Mouse (Mus musculus) neural tube, embryonic 15.5 days (tissue): ENCODE results near the gene Fgd2. TPM values are rescaled to one million over a fixed set of nuclear protein-coding genes. Genes with fewer than 3 reads are reported as not detected.

Experiments used
- ATAC-seq: fragments of 200-750 bp; cut with Nextera tagmentation; 2 replicates; pipeline ENCODE4 v1.8.0; 2017; ENCODE audit warnings: mild to moderate bottlenecking, moderate TSS enrichment, moderate library complexity; ENCODE audit not compliant: low FRiP score
- H3K27ac ChIP-seq: fragments of 300-500 bp; sonication (generic); replicated peaks from 2 replicates; pipeline ENCODE4 v1.5.1; 2015; ENCODE audit warnings: mild to moderate bottlenecking, inconsistent platforms
- H3K27me3 ChIP-seq: fragments of 300-500 bp; sonication (generic); replicated peaks from 2 replicates; pipeline ENCODE4 v1.6.1; 2015; ENCODE audit warnings: inconsistent platforms
- H3K36me3 ChIP-seq: fragments of 300-500 bp; sonication (generic); 2 replicates; pipeline ENCODE4 v1.6.1; 2015; ENCODE audit warnings: inconsistent platforms
- H3K4me1 ChIP-seq: fragments of 300-500 bp; sonication (generic); 2 replicates; pipeline ENCODE4 v1.6.1; 2015; ENCODE audit warnings: inconsistent platforms
- H3K4me2 ChIP-seq: fragments of 300-500 bp; sonication (generic); 2 replicates; pipeline ENCODE4 v1.6.1; 2015; ENCODE audit warnings: inconsistent platforms, mild to moderate bottlenecking, moderate library complexity
- H3K4me3 ChIP-seq: fragments of 300-500 bp; sonication (generic); replicated peaks from 2 replicates; pipeline ENCODE4 v1.5.1; 2015; ENCODE audit warnings: mild to moderate bottlenecking, inconsistent platforms
- H3K9ac ChIP-seq: fragments of 300-500 bp; sonication (generic); replicated peaks from 2 replicates; pipeline ENCODE4 v1.6.1; 2015; ENCODE audit warnings: mild to moderate bottlenecking, inconsistent platforms
- H3K9me3 ChIP-seq: fragments of 300-500 bp; sonication (generic); replicated peaks from 2 replicates; pipeline ENCODE4 v1.6.1; 2016; ENCODE audit warnings: inconsistent platforms
- WGBS: fragments of 180-500 bp; shearing (Covaris S2); methylation state at CpG from one replicate; pipeline ENCODE4 v1.1.7; 2015; ENCODE audit warnings: mixed read lengths; 5-methylcytosine and 5-hydroxymethylcytosine counted together
- polyA plus RNA-seq: library from polyadenylated mRNA; unstranded; fragments of >200 nt; fragmentation: Nextera tagmentation; extraction: Ambion mirVana; gene quantifications from 2 replicates; pipeline ENCODE4 v1.2.1, GENCODE M21; 2015

The Fgd2 gene
- polyA plus RNA-seq, 1 experiment from 2014 or later = 3.7 TPM

GRCm38 (mm10) chr17:29406077-29406476, 45.4 kb downstream of the Fgd2 start:
- no peaks in the 10 kb centered on the region for H3K36me3 ChIP-seq
- H3K27me3 ChIP-seq = no peaks in the 10 kb centered on the region
- H3K4me2 ChIP-seq = no peak overlapping the region
- H3K9me3 ChIP-seq = no peaks in the 10 kb centered on the region
- ATAC-seq = no peak
- H3K4me3 ChIP-seq = no peak overlapping the region
- no peak overlapping the region for H3K27ac ChIP-seq
- H3K9ac ChIP-seq = no peak overlapping the region
- WGBS = 36% methylated on average over 6 of the region's 6 CpGs
- H3K4me1 ChIP-seq = no peaks in the 10 kb centered on the region

- H3K27ac ChIP-seq = no peak overlapping the region
- WGBS = 92% methylated on average over 5 of the region's 5 CpGs
- no peaks in the 10 kb centered on the region for H3K27me3 ChIP-seq
- H3K4me3 ChIP-seq = no peak overlapping the region
- no peak overlapping the region for H3K4me2 ChIP-seq
- H3K9me3 ChIP-seq = no peaks in the 10 kb centered on the region
- no peaks in the 10 kb centered on the region for H3K4me1 ChIP-seq
- no peak for ATAC-seq
- H3K36me3 ChIP-seq = no peaks in the 10 kb centered on the region
- no peak overlapping the region for H3K9ac ChIP-seq
Observed at GRCm38 (mm10) chr17:29407405-29407804, 46.7 kb downstream of the Fgd2 start.

GRCm38 (mm10) chr17:29408364-29408763, 47.6 kb downstream of the Fgd2 start:
- Histone ChIP-seq H3K9me3 (no peaks in the 10 kb centered on the region), H3K4me2 (no peak overlapping the region), H3K27ac (no peak overlapping the region), H3K4me1 (no peaks in the 10 kb centered on the region), H3K9ac (no peak overlapping the region), H3K27me3 (no peaks in the 10 kb centered on the region), H3K36me3 (no peaks in the 10 kb centered on the region), H3K4me3 (no peak overlapping the region)
- 93% methylated on average over 13 of the region's 13 CpGs for WGBS
- ATAC-seq = no peak

- Histone ChIP-seq H3K9me3 (no peaks in the 10 kb centered on the region), H3K36me3 (no peaks in the 10 kb centered on the region), H3K4me2 (no peak overlapping the region), H3K9ac (no peak overlapping the region), H3K4me3 (no peak overlapping the region), H3K27me3 (no peaks in the 10 kb centered on the region), H3K27ac (no peak overlapping the region), H3K4me1 (no peaks in the 10 kb centered on the region)
- no peak for ATAC-seq
- 48% methylated on average over 5 of the region's 5 CpGs for WGBS
Observed at GRCm38 (mm10) chr17:29409800-29410343, 49.2 kb downstream of the Fgd2 start.

- no peak overlapping the region for H3K4me2 ChIP-seq
- no peak overlapping the region for H3K27ac ChIP-seq
- H3K27me3 ChIP-seq = no peaks in the 10 kb centered on the region; the same call in 1 of the 2 replicates
- H3K9ac ChIP-seq = no peak overlapping the region
- no peak for ATAC-seq
- no peak overlapping the region for H3K4me3 ChIP-seq
- peaks cover 8% of the 10 kb centered on the region for H3K4me1 ChIP-seq
- H3K9me3 ChIP-seq = no peaks in the 10 kb centered on the region
- H3K36me3 ChIP-seq = no peaks in the 10 kb centered on the region
- WGBS = 31% methylated on average over 8 of the region's 8 CpGs
Observed at GRCm38 (mm10) chr17:29411821-29412425, 51.2 kb downstream of the Fgd2 start.

GRCm38 (mm10) chr17:29414566-29414965, 53.9 kb downstream of the Fgd2 start:
- Histone ChIP-seq H3K9ac (no peak overlapping the region), H3K4me1 (peaks cover 8% of the 10 kb centered on the region), H3K9me3 (no peaks in the 10 kb centered on the region), H3K36me3 (no peaks in the 10 kb centered on the region), H3K27me3 (no peaks in the 10 kb centered on the region; the same call in 1 of the 2 replicates), H3K4me3 (no peak overlapping the region), H3K4me2 (no peak overlapping the region), H3K27ac (no peak overlapping the region)
- no peak for ATAC-seq
- 89% methylated on average over 2 of the region's 2 CpGs for WGBS

- Histone ChIP-seq H3K4me1 (peaks cover 8% of the 10 kb centered on the region), H3K27ac (no peak overlapping the region), H3K36me3 (no peaks in the 10 kb centered on the region), H3K9ac (no peak overlapping the region; the same call in 1 of the 2 replicates), H3K9me3 (no peaks in the 10 kb centered on the region), H3K27me3 (no peaks in the 10 kb centered on the region; the same call in 1 of the 2 replicates), H3K4me2 (peak overlapping the region; percentile 45), H3K4me3 (no peak overlapping the region)
- 14% methylated on average over 31 of the region's 31 CpGs for WGBS
- no peak for ATAC-seq
Observed at GRCm38 (mm10) chr17:29415761-29416662, 55.3 kb downstream of the Fgd2 start.

- no peaks in the 10 kb centered on the region for H3K9me3 ChIP-seq
- H3K9ac ChIP-seq = no peak overlapping the region
- H3K4me3 ChIP-seq = no peak overlapping the region
- no peaks in the 10 kb centered on the region for H3K36me3 ChIP-seq
- H3K4me2 ChIP-seq = peak overlapping the region; percentile 45; the same call in 1 of the 2 replicates
- WGBS = 49% methylated on average over 5 of the region's 5 CpGs
- no peaks in the 10 kb centered on the region; the same call in 1 of the 2 replicates for H3K27me3 ChIP-seq
- ATAC-seq = no peak
- H3K4me1 ChIP-seq = peaks cover 8% of the 10 kb centered on the region
- H3K27ac ChIP-seq = no peak overlapping the region
Observed at GRCm38 (mm10) chr17:29416757-29417156, 56.0 kb downstream of the Fgd2 start.

GRCm38 (mm10) chr17:29418758-29419380, 58.2 kb downstream of the Fgd2 start:
- no peak overlapping the region for H3K4me2 ChIP-seq
- peaks cover 8% of the 10 kb centered on the region for H3K4me1 ChIP-seq
- no peak for ATAC-seq
- no peaks in the 10 kb centered on the region for H3K9me3 ChIP-seq
- H3K4me3 ChIP-seq = no peak overlapping the region
- WGBS = 77% methylated on average over 3 of the region's 3 CpGs
- no peaks in the 10 kb centered on the region; the same call in 1 of the 2 replicates for H3K27me3 ChIP-seq
- H3K36me3 ChIP-seq = no peaks in the 10 kb centered on the region
- H3K9ac ChIP-seq = no peak overlapping the region
- no peak overlapping the region for H3K27ac ChIP-seq

- no peak for ATAC-seq
- Histone ChIP-seq H3K4me2 (no peak overlapping the region), H3K4me3 (no peak overlapping the region), H3K9ac (no peak overlapping the region), H3K27me3 (no peaks in the 10 kb centered on the region; the same call in 1 of the 2 replicates), H3K36me3 (no peaks in the 10 kb centered on the region), H3K27ac (no peak overlapping the region), H3K9me3 (no peaks in the 10 kb centered on the region), H3K4me1 (peaks cover 8% of the 10 kb centered on the region)
- WGBS = 84% methylated on average over 12 of the region's 12 CpGs
Observed at GRCm38 (mm10) chr17:29419976-29420739, 59.4 kb downstream of the Fgd2 start.

- 73% methylated on average over 3 of the region's 3 CpGs for WGBS
- H3K36me3 ChIP-seq = no peaks in the 10 kb centered on the region
Observed at GRCm38 (mm10) chr17:29421319-29421718, 60.6 kb downstream of the Fgd2 start.

More at GRCm38 (mm10) chr17:29421319-29421718, 60.6 kb downstream of the Fgd2 start:
- no peak overlapping the region for H3K4me3 ChIP-seq
- no peak for ATAC-seq
- no peaks in the 10 kb centered on the region for H3K9me3 ChIP-seq
- H3K9ac ChIP-seq = no peak overlapping the region
- H3K27me3 ChIP-seq = no peaks in the 10 kb centered on the region
- no peak overlapping the region for H3K4me2 ChIP-seq
- peaks cover 2% of the 10 kb centered on the region for H3K4me1 ChIP-seq
- H3K27ac ChIP-seq = no peak overlapping the region
